Mouse (Mus musculus): ENCODE data around the gene Mageh1.

Gene Mageh1

DNA sequence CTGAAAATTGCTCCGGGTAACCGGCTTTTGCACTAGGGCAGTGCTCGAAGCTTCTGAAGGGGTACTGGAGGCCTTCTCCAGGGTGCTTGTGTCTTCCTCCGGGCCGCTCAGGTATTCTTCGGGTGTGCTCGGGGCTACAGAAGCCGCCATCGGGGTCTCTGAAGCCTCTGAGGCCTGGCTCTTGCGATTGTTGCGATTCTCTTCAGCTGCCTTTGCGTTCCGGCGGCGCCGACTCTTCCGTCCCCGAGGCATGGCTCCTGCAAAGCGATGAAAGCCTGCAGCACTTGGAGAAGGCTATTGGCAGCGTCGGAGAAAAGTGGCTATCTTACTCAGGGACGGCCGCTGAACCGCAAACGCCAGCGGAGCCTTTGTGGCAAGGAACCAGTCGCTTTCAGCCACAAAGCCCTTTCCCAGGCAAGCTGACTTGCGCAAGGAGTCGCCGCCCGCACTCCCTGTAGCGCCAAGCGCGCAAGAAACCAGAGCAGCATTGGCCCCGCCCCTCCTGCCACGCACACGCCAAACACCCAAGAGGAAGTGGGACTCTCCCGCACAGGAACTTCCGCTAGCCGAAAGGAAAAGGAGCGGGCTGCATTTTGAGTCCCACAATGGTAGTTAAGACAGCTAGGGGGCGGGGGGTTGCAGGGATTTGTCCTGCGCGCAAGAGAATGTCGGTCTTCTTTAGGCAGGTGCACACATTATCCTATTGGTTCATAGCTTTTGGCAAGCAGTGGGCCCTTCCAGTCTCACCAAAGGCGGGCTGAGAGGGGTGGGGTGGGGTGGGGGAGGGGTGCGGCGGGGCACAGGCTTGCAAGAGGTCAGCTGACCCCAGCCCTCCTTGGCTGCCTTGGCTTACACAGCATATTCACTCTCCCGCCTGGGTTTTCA is at the start of gene Mageh1:
TSS of gene Mageh1 (minus strand) at position 489 of the 885 bp plus-strand sequence.
- no peak for TF ChIP-seq GATA4 (IDR thresholded peaks at IDR 0.05; ENCODE audit: insufficient replicate concordance, low read length)

DNA sequence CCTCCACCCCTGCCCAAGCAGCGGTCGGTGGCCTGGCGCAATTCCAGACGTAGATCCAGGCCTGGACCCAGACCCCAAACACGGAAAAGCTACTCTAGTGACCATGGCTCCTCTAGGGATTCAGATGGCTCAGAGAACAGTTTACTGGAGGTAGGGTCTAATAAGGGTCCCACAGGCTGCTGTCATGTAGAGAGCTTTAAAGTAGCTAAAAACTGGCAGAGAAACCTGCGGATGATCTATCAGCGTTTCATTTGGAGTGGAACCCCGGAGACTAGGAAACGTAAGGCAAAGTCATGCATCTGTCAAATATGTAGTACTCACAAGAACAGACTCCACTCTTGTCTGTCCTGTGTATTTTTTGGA is 29.7 kb downstream of the Mageh1 start:
- TF ChIP-seq GATA4 (IDR thresholded peaks at IDR 0.05; ENCODE audit: insufficient replicate concordance, low read length): no peak

DNA sequence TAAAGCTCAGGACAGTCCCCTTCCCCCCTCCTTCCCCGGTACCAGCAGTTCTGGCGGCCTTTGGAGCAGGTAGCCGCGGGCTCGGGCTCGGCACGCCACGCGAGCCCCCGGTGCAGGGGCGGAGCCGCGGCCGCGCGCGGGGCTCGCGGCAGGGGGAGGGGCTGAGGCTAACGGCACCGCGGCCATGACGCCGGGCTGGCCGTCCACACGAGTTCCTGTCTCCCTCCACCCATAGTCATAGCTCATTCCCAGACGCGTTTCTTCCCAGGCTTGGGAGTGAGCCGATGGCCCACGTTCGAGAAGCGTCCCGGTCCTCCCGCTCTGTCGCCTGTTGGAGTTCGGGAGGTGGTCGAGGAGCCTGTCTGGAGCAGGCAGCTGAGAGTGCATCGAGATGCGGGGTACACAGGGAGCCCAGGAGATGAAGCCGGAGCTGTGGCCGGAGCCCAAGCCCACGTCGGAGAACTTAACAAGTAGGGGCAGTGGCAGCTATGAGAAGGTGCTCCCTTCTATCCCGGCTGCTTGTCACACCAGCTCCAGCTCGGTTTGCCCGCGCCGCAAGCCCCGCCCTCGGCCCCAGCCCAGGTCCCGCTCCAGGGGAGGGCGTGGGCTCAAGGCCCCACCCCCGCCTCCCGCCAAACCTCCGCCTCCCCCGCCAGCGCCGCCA is 30.2 kb downstream of the Mageh1 start:
- TF ChIP-seq GATA4 (IDR thresholded peaks at IDR 0.05; ENCODE audit: insufficient replicate concordance, low read length): no peak

DNA sequence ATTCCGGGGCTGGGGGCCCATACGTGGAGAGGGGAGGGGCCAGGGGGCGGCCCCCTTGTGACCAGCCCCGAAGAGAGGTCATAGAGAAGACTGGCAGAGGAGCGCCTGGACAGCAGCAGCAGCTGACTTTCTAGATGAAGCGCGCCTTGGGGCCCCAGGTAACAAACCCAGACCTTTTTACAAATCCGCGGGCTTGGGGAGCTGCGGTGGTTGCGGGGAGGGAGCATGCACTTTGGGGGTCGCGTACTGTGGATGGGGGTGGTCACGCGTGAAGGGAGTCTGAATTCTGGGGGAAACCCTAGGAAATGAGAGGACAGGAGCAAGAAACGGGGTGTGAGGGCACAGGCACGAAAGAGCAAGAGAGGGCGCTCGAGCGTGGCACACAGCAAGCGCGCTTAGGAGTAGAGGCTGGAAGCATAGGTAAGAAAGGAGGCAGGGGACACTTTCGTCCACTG is 31.0 kb downstream of the Mageh1 start, which contains the start of gene Usp51:
TSS of gene Usp51 (plus strand) at position 83 of the 455 bp plus-strand sequence.
- TF ChIP-seq GATA4 (IDR thresholded peaks at IDR 0.05; ENCODE audit: insufficient replicate concordance, low read length): no peak

All from liver, adult (tissue).